Mouse (Mus musculus) heart, postnatal 0 days (tissue): ENCODE results near the gene Nr1i2.

Experiments
- CTCF ChIP-seq: IDR thresholded peaks from 2 replicates; pipeline ENCODE4 v1.5.1; 2016; ENCODE audit warnings: antibody characterized with exemption, control low read depth, low read depth
- EP300 ChIP-seq: IDR thresholded peaks from 2 replicates; pipeline ENCODE4 v1.6.1; 2016; ENCODE audit warnings: antibody characterized with exemption, low read depth

DNA sequence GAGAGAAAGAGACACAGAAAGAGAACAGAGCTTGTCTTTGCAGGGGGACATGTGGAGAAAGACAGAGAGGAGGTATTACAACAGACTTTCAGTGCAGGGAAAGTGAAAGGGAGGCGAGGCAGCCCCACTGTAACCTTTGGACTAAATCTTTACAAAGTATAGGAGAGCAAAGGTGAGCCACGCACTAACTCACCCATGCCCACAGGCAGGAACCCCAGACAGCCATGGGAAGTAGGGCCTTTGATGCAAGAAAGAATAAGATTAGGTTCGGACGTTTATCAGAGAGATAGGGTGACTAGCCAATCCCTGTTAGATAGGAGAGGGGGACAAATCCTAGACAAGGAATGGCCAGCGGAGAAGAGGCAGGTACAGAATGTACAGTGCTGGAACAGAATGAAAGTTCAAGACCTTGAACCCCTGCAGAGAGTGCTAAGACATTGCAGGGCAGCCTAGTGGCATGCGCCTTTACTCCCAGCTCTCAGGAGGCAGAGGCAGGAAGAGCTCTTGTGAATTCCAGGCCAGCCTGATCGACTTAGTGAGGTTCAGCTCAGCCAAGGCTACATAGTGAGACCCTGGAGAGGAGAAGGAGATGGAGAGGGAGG lies 12.0 kb downstream of the Nr1i2 start:
- TF ChIP-seq CTCF (no peak), EP300 (no peak)
